Mouse (Mus musculus): ENCODE data around the gene Syt8. TPM values are rescaled to one million over a fixed set of nuclear protein-coding genes. Genes with fewer than 3 reads are reported as not detected.

The Syt8 gene
- polyA plus RNA-seq, 1 experiment from 2014 or later: not detected

DNA sequence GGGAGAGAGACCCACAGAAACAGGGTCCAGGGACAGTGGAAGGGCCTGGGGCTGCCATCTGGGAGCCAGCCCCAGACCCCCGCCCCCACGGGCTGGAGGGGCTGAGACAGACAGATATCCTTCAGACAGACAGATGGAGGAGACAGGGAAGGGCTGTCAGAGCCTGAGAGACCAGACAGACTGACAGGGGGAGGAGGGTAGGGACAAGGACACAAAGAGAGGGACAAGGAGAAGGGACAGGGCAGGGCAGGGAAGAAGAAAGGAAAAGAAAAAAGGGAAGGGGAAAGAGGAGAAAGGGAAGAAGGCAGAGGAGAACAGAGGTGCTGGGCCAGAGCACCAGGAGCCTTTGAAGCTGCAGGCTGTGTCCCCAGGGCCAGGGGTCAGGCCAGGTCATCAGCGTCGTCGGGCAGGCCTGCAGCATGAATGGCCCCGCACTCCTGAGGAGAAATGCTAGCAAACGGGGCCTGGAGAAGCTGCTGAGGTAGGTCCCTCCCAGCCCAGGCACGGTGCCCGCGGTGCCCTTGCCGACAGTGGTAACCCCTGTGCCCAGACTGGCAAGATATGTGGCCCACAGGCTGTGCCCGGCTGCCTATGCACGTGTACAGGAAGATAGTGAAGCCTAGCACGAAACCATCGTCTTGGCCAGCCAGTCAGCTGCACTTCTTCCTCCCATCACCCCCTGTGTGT, 37.4 kb downstream of the Syt8 start:
- Histone ChIP-seq H3K9me3 (no peaks in the 10 kb centered on the region), H3K4me2 (no peak overlapping the region), H3K9ac (peak overlapping the region; percentile 43; the same call in 1 of the 2 replicates), H3K27ac (0 out of 2 replicates have a peak overlapping the region, but pooled peaks have one; percentile 23), H3K36me3 (no peaks in the 10 kb centered on the region), H3K4me3 (no peak overlapping the region), H3K4me1 (replicated peaks) (peaks cover 25% of the 10 kb centered on the region), H3K27me3 (0 out of 2 replicates have a peak, but pooled peaks cover 3% of the 10 kb centered on the region)
- 31% methylated on average over 15 of the region's 15 CpGs for WGBS
- ATAC-seq (ENCODE audit: low FRiP score): no peak

DNA sequence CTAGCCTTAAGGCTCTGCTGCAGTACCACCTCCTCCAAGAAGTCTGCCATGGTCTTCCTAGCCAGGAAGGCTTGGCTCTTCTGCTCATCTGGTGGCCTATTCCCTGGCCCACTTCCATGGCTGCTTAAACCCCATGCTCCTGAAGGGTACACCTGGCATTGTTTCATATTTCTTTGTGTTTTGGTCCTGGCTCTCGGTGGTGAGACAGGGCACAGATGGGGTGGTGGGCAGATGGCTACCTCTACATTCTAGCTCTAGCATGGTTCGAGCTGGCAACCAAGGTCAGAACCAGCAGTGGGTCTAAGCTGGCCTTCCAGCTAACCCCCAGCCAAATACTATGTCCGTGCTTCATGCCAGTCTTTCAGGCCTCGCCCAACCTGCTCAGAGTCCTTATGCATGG, 38.3 kb downstream of the Syt8 start:
- no peak for ATAC-seq (ENCODE audit: low FRiP score)
- H3K36me3 ChIP-seq: no peaks in the 10 kb centered on the region

DNA sequence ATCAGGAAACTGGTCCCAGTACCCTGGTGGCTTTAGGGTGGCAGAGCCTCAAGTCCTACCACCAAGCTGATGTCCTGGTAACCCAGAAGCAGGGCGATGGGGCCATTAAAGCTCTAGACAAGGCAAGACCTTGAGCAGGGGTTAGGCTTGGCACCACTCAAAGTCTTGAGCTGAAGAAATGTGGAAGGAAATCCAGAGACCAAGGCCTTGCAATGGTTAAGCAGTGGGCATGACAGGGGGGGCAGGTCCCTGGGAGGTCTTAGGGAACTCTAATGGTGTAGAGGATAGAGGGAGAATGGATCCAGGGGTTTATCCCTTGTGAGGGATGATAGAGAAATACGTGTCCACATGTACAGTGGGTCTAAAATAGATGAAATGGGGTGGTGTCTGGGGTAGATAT, 38.8 kb downstream of the Syt8 start:
- Histone ChIP-seq H3K4me1 (replicated peaks) (peaks cover 25% of the 10 kb centered on the region), H3K27ac (no peak overlapping the region), H3K4me2 (no peak overlapping the region), H3K9ac (no peak overlapping the region), H3K4me3 (no peak overlapping the region), H3K9me3 (no peaks in the 10 kb centered on the region), H3K36me3 (no peaks in the 10 kb centered on the region), H3K27me3 (0 out of 2 replicates have a peak, but pooled peaks cover 3% of the 10 kb centered on the region)
- WGBS: 92% methylated on average over 2 of the region's 2 CpGs
- ATAC-seq (ENCODE audit: low FRiP score): no peak

More for the DNA sequence above, 38.3 kb downstream of the Syt8 start:
- peaks cover 25% of the 10 kb centered on the region for H3K4me1 ChIP-seq (replicated peaks)
- 0 out of 2 replicates have a peak, but pooled peaks cover 3% of the 10 kb centered on the region for H3K27me3 ChIP-seq
- H3K9me3 ChIP-seq: no peaks in the 10 kb centered on the region
- 91% methylated on average over 4 of the region's 4 CpGs for WGBS
- no peak overlapping the region for H3K9ac ChIP-seq
- H3K27ac ChIP-seq: no peak overlapping the region
- H3K4me3 ChIP-seq: no peak overlapping the region
- no peak overlapping the region for H3K4me2 ChIP-seq

DNA sequence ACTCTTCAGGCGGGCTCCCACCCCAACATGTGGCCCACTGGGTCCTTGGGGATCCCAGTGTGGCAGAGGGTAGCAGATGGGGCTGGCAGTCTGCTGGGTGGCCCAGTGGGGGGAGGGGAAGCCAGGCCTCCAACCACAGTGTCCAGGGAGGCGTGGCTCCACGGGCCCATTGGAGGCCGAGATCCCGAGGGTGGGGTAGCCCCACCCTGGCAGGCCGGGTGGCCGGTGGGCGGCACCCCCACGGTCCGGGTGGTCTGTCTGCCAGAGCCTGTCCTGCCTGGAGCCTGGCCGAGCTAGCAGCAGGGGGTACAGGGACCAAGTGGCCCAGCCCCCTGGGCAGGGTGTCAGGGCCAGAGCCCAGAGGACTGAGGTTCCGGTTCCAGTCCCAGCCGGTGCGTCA, 40.1 kb downstream of the Syt8 start:
- Histone ChIP-seq H3K4me3 (no peak overlapping the region), H3K9ac (no peak overlapping the region), H3K9me3 (no peaks in the 10 kb centered on the region), H3K27me3 (0 out of 2 replicates have a peak, but pooled peaks cover 3% of the 10 kb centered on the region), H3K4me1 (replicated peaks) (peaks cover 25% of the 10 kb centered on the region), H3K36me3 (no peaks in the 10 kb centered on the region), H3K4me2 (no peak overlapping the region), H3K27ac (no peak overlapping the region)
- WGBS: 69% methylated on average over 14 of the region's 14 CpGs
- no peak for ATAC-seq (ENCODE audit: low FRiP score)

DNA sequence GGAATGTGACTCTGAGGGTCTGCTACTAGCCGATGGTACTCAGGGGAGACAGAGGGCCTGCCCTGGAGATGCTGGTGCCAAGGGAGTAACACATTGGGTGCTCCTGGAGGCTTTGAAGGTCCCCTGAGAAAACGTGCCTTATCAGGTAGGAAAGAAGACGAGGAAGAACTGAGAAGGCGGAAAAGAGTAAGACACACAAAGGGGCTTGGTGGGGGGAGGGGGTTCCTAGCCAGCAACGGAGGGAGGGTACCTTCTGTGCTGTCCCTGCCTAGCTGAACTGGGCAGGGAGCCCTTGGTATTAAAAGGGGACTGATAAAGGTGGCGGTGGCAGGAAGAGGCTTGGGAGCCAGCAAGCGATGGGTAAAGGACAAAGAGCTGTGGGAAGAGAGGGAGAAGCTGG, 41.0 kb downstream of the Syt8 start:
- no peak overlapping the region for H3K4me3 ChIP-seq
- H3K27ac ChIP-seq: no peak overlapping the region
- no peaks in the 10 kb centered on the region for H3K9me3 ChIP-seq
- H3K4me2 ChIP-seq: no peak overlapping the region
- WGBS: 70% methylated on average over 7 of the region's 7 CpGs
- H3K4me1 ChIP-seq (replicated peaks): peaks cover 22% of the 10 kb centered on the region
- no peak for ATAC-seq (ENCODE audit: low FRiP score)
- H3K36me3 ChIP-seq: no peaks in the 10 kb centered on the region
- no peak overlapping the region for H3K9ac ChIP-seq
- H3K27me3 ChIP-seq: 0 out of 2 replicates have a peak, but pooled peaks cover 3% of the 10 kb centered on the region

DNA sequence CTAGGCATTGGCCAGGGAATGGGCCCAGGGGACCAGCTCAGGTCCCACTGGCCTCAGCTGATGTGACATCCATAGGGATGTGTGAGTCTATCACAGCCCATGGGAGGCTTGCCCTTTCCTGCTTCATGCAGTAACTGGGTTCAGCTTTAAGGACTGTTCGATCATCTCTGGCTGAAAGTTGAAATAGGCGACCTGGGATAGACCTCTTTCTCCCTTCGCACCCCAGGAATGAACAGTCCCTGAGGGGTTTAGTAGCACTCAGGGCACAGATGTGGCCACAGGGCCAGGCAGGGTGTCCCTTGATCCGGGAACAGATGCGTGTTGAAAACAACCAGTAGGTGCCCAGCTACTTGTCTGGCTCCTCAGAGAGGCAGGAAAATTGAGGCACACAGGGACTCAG, 41.6 kb downstream of the Syt8 start:
- Histone ChIP-seq H3K9me3 (no peaks in the 10 kb centered on the region), H3K27ac (no peak overlapping the region), H3K36me3 (no peaks in the 10 kb centered on the region), H3K9ac (no peak overlapping the region), H3K4me2 (no peak overlapping the region), H3K27me3 (0 out of 2 replicates have a peak, but pooled peaks cover 3% of the 10 kb centered on the region), H3K4me1 (replicated peaks) (peaks cover 26% of the 10 kb centered on the region), H3K4me3 (no peak overlapping the region)
- ATAC-seq (ENCODE audit: low FRiP score): no peak
- 83% methylated on average over 5 of the region's 5 CpGs for WGBS

DNA sequence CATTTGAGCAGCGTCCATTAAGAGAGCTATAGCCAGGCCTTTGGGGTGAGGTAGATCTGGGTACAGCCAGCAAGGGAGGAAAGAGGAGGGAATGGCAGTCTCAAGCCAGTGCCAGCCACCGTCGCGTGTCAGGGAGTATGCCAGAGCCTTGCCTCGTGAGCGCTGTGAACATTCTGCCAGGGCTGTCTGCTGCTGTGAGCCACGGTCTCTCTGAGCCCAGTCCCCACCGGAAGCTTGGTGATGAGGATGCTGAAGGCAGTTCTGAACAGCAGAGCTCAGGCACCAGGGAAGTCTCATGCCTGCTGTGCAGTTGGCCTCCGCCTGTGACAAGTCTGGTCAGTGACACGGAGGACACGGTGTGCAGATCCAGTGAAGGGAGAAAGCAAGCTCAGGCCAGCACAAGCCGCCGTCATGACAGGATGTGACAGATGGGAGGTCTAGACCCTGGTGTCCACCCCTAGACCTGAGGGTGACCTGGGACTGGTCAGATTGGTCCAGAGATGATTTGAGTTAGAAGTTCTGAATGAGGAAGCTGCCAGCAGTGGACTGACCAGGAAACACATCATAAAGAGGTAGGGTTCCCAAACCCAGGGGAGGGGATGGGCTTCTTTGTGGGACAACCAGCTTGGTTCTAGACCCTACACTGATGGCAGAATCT, 42.3 kb downstream of the Syt8 start:
- Histone ChIP-seq H3K27me3 (0 out of 2 replicates have a peak, but pooled peaks cover 3% of the 10 kb centered on the region), H3K4me1 (replicated peaks) (peaks cover 26% of the 10 kb centered on the region), H3K27ac (no peak overlapping the region), H3K9me3 (no peaks in the 10 kb centered on the region), H3K36me3 (no peaks in the 10 kb centered on the region), H3K4me3 (no peak overlapping the region), H3K4me2 (no peak overlapping the region), H3K9ac (no peak overlapping the region)
- ATAC-seq (ENCODE audit: low FRiP score): no peak
- WGBS: 86% methylated on average over 13 of the region's 13 CpGs

DNA sequence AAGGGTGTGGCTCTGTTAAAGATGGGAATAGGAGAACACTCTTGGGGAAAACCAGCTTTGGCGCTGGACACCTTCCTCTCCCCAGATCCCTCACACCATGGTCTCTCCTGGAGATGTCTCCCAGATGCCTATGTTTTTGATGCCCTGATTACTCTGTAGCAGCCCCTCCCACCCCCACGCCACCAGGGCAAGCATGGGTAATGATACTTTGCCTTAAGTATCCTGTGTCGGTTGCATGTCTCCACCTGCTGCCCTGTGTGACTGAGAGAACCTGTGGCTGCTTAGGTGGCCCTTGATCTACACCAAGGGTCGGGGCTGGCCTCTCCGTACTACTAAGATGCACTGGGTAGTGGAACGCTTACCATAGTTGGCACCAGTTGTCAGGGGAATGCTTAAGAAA, 43.4 kb downstream of the Syt8 start:
- Histone ChIP-seq H3K4me3 (no peak overlapping the region), H3K36me3 (no peaks in the 10 kb centered on the region), H3K4me1 (replicated peaks) (peaks cover 31% of the 10 kb centered on the region), H3K4me2 (no peak overlapping the region), H3K9ac (no peak overlapping the region), H3K27ac (no peak overlapping the region), H3K27me3 (no peaks in the 10 kb centered on the region), H3K9me3 (no peaks in the 10 kb centered on the region)
- WGBS: 88% methylated on average over 6 of the region's 6 CpGs
- no peak for ATAC-seq (ENCODE audit: low FRiP score)

DNA sequence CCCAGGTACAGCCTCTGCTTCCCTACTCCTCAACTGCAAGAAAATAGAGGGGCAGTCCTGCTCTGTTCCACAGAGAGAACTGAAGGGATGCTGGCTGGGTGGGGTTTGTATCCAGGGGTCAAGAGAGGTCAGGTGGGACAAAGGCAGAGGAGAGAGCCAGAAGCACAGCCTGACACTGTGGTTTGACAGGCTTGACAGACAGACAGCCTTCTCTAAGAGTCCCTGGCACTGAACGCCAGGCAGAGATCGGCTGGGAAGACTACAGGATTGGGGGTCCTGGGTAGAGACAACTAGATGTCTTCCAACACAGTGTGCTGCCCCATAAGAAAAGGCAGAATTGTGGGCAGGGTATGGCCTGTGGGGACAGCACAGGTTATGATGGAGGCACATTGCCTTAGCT, 43.9 kb downstream of the Syt8 start:
- ATAC-seq (ENCODE audit: low FRiP score): no peak
- Histone ChIP-seq H3K27ac (no peak overlapping the region), H3K36me3 (no peaks in the 10 kb centered on the region), H3K9me3 (no peaks in the 10 kb centered on the region), H3K4me3 (no peak overlapping the region), H3K27me3 (no peaks in the 10 kb centered on the region), H3K4me1 (replicated peaks) (peaks cover 36% of the 10 kb centered on the region), H3K9ac (no peak overlapping the region), H3K4me2 (no peak overlapping the region)
- WGBS: 48% methylated on average over 2 of the region's 2 CpGs

DNA sequence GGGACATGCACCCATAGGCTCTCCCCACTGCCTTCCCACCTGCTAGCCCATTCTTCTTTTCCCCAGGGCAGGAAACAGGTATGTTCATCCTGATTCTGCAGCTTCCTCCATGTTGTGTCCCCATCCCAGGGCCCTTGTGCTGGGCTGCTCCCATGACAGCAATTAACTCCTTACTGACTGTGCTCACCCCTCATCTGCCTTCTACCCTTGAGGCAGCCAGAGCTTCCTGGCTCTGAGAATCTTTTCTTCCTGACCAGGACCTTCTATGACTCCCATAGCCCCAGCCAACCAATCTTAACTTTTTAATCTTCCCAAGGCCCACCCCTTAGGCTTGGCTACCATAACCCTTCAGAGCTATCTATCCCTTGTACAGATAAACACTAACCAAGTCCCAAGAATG, 44.7 kb downstream of the Syt8 start:
- Histone ChIP-seq H3K4me2 (no peak overlapping the region), H3K27me3 (no peaks in the 10 kb centered on the region), H3K4me3 (no peak overlapping the region), H3K9me3 (no peaks in the 10 kb centered on the region), H3K9ac (no peak overlapping the region), H3K4me1 (replicated peaks) (peaks cover 36% of the 10 kb centered on the region), H3K27ac (no peak overlapping the region), H3K36me3 (no peaks in the 10 kb centered on the region)
- ATAC-seq (ENCODE audit: low FRiP score): no peak

DNA sequence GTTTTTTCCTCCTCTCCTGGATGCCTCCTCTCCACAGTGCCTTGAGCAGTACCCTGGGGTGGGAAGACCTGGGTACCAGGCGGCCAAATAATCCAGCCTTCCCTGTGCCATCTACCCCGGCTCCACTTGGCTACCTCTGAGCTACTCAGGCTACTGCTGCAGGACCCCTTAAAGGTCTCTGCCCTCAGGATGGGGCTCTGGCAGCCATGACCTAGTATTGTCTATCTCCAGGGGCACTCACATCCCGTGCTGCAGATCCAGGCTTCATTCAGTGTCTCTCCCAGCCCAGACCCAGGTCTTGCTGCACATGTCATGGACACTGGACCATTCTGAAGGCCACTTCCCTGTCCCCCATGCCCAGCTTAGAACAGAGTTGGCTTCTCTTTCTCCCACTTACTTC, 45.2 kb downstream of the Syt8 start:
- ATAC-seq (ENCODE audit: low FRiP score): no peak
- WGBS: 98% methylated on average over 3 of the region's 3 CpGs

DNA sequence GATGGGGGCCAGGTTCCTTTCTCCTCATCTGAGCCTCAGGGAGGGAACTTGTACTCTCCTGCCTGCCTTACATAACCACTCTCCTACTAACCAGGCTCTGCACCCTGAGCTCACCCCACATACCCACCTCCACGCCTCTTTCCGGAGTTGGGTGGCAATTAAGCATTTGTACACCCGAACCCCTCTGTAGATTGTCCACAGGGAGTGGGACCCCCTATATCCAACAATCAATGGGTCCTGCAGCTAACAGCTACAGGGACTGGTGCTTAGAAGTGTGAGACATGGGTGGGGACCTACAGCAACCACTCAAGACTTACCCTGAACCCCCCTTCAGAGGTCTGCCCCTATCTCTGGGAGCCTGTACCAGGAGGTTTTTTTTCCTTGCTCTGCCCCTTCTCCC, 46.0 kb downstream of the Syt8 start:
- WGBS: 97% methylated on average over 3 of the region's 3 CpGs
- Histone ChIP-seq H3K4me3 (no peak overlapping the region), H3K9ac (no peak overlapping the region), H3K27ac (no peak overlapping the region), H3K27me3 (no peaks in the 10 kb centered on the region), H3K36me3 (no peaks in the 10 kb centered on the region), H3K4me2 (no peak overlapping the region), H3K9me3 (no peaks in the 10 kb centered on the region), H3K4me1 (replicated peaks) (peaks cover 27% of the 10 kb centered on the region)
- no peak for ATAC-seq (ENCODE audit: low FRiP score)

More for the DNA sequence above, 45.2 kb downstream of the Syt8 start:
- Histone ChIP-seq H3K9me3 (no peaks in the 10 kb centered on the region), H3K36me3 (no peaks in the 10 kb centered on the region), H3K27ac (no peak overlapping the region), H3K27me3 (no peaks in the 10 kb centered on the region), H3K9ac (no peak overlapping the region), H3K4me2 (no peak overlapping the region), H3K4me1 (replicated peaks) (peaks cover 34% of the 10 kb centered on the region), H3K4me3 (no peak overlapping the region)

DNA sequence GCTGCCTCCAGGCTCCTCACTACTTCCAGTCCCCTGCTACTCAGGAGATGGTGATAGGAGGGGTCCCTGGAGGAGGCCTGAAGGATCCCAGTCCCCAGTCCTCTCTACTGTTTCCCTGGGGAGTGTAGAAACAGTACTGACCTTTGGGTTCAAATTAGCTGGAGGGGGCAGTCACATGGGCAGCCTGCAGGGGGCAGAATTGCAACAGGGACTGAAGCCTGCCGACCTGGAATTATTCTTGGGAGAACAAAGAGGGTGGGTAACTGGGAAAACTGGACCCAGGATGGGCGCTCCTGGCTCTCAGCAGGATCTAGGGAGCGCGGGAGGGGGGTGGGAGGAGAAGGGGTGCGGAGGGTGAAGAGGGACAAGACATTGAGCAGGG, 46.5 kb downstream of the Syt8 start:
- peaks cover 27% of the 10 kb centered on the region for H3K4me1 ChIP-seq (replicated peaks)
- peak overlapping the region; percentile 71 for H3K9ac ChIP-seq
- WGBS: 13% methylated on average over 5 of the region's 5 CpGs
- H3K27ac ChIP-seq: peak overlapping the region; percentile 73
- peak; percentile 28 for ATAC-seq (ENCODE audit: low FRiP score)
- peak overlapping the region; percentile 57 for H3K4me2 ChIP-seq
- no peaks in the 10 kb centered on the region for H3K9me3 ChIP-seq
- H3K27me3 ChIP-seq: no peaks in the 10 kb centered on the region
- peak overlapping the region; percentile 29 for H3K4me3 ChIP-seq
- H3K36me3 ChIP-seq: no peaks in the 10 kb centered on the region
